Mouse (Mus musculus) stomach, postnatal 0 days (tissue): Measurements from ENCODE around the gene Gpr141. TPM values are rescaled to one million over a fixed set of nuclear protein-coding genes. Genes with fewer than 3 reads are reported as not detected.

ENCODE experiments used
- ATAC-seq: fragments of 200-750 bp; cut with Nextera tagmentation; 2 replicates; pipeline ENCODE4 v1.8.0; 2017; ENCODE audit not compliant: low FRiP score, low TSS enrichment
- DNase-seq: peaks from one replicate; pipeline ENCODE4 v3.0.0-alpha.2; 2016; ENCODE audit warnings: low spot score
- H3K27ac ChIP-seq: fragments of 300-500 bp; sonication (generic); replicated peaks from 2 replicates; pipeline ENCODE4 v1.5.1; 2014; ENCODE audit warnings: mild to moderate bottlenecking, control low read depth
- H3K27me3 ChIP-seq: fragments of 300-500 bp; sonication (generic); 2 replicates; pipeline ENCODE4 v1.6.1; 2014; ENCODE audit warnings: low read length; ENCODE audit not compliant: control insufficient read depth, insufficient read depth
- H3K36me3 ChIP-seq: fragments of 300-500 bp; sonication (generic); 2 replicates; pipeline ENCODE4 v1.6.1; 2014; ENCODE audit warnings: low read length, mixed read lengths; ENCODE audit not compliant: control insufficient read depth, insufficient read depth
- H3K4me1 ChIP-seq: fragments of 300-500 bp; sonication (generic); replicated peaks from 2 replicates; pipeline ENCODE4 v1.6.1; 2014; ENCODE audit warnings: antibody characterized with exemption; ENCODE audit not compliant: control insufficient read depth, insufficient read depth
- H3K4me2 ChIP-seq: fragments of 300-500 bp; sonication (generic); replicated peaks from 2 replicates; pipeline ENCODE4 v1.6.1; 2014; ENCODE audit warnings: low read depth, mild to moderate bottlenecking, control low read depth, moderate library complexity
- H3K4me3 ChIP-seq: fragments of 300-500 bp; sonication (generic); 2 replicates; pipeline ENCODE4 v1.5.1; 2014; ENCODE audit warnings: low read depth, low read length, control low read depth
- H3K9ac ChIP-seq: fragments of 300-500 bp; sonication (generic); 2 replicates; pipeline ENCODE4 v1.6.1; 2014; ENCODE audit warnings: mild to moderate bottlenecking, low read length, control low read depth, mixed read lengths
- H3K9me3 ChIP-seq: fragments of 300-500 bp; sonication (generic); 2 replicates; pipeline ENCODE4 v1.6.1; 2016; ENCODE audit warnings: low read length; ENCODE audit not compliant: control insufficient read depth
- CTCF ChIP-seq: IDR thresholded peaks from 2 replicates; pipeline ENCODE4 v1.5.1; 2016; ENCODE audit warnings: antibody characterized with exemption, low read depth, mild to moderate bottlenecking, moderate library complexity
- EP300 ChIP-seq: optimal IDR thresholded peaks from 2 replicates; pipeline ENCODE3; 2016; ENCODE audit warnings: antibody characterized with exemption
- WGBS: fragments of 180-500 bp; shearing (Covaris S2); extraction: QIAGEN DNeasy Blood & Tissue Kit; methylation state at CpG from one replicate; pipeline ENCODE4 v1.1.7; 2014; 5-methylcytosine and 5-hydroxymethylcytosine counted together
- polyA plus RNA-seq: library from polyadenylated mRNA; unstranded; fragments of >200 nt; fragmentation: Nextera tagmentation; extraction: Ambion mirVana; gene quantifications from 2 replicates; pipeline ENCODE4 v1.2.1, GENCODE M21; 2015

The Gpr141 gene
- polyA plus RNA-seq, 1 experiment from 2014 or later = 0.17 TPM

DNA sequence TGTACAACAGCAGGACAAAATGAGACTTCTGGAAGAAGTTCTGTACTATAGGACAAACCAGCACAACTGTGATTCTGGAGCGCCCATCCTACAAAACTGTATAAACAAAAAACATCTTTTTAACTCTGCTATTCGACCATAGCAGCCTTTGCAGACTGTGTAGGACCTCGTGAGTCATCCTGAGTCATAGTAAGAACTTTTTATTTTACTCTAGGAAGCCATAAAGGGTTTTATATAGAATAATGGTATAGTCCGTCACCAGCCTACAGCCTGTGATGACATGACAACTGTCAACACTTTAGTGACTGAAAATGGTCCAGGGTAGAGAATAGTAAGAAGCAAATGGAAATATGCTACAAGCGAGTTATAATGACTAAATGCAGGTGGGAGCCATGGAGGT lies 17.6 kb upstream of the Gpr141 start:
- no peaks in the 10 kb centered on the region for H3K9me3 ChIP-seq
- no peaks in the 10 kb centered on the region for H3K4me1 ChIP-seq
- no peaks in the 10 kb centered on the region for H3K36me3 ChIP-seq
- no peak for TF ChIP-seq CTCF
- TF ChIP-seq EP300 = no peak
- WGBS = 57% methylated on average over 5 of the region's 5 CpGs
- H3K27ac ChIP-seq = no peak overlapping the region
- H3K9ac ChIP-seq = no peak overlapping the region
- DNase-seq = no peak
- ATAC-seq = no peak
- H3K4me2 ChIP-seq = no peak overlapping the region
- no peaks in the 10 kb centered on the region for H3K27me3 ChIP-seq
- H3K4me3 ChIP-seq = no peak overlapping the region

DNA sequence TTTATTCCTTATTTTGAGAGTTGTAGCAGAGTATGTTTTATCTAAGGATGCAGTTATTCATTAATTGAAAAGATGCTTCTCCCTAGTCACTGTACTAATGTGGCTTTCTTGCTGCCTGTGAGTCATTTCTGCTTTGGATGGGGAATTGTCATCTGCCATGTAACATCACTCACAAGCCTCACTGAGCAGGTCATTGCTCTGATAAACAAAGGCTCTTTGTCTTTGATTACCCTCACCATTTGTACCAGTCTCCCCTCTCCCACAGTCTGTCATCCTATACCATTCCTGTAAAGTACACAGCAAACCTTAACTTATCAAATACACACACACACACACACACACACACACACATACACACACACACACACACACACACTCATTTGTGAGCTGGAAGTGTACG lies 16.1 kb upstream of the Gpr141 start:
- Histone ChIP-seq H3K9me3 (no peaks in the 10 kb centered on the region), H3K27me3 (no peaks in the 10 kb centered on the region), H3K4me3 (no peak overlapping the region), H3K36me3 (no peaks in the 10 kb centered on the region), H3K9ac (no peak overlapping the region), H3K4me2 (no peak overlapping the region), H3K27ac (no peak overlapping the region), H3K4me1 (no peaks in the 10 kb centered on the region)
- WGBS = 32% methylated on average over 1 of the region's 1 CpGs
- no peak for TF ChIP-seq EP300
- TF ChIP-seq CTCF = no peak
- DNase-seq = peak; percentile 19
- ATAC-seq = no peak

DNA sequence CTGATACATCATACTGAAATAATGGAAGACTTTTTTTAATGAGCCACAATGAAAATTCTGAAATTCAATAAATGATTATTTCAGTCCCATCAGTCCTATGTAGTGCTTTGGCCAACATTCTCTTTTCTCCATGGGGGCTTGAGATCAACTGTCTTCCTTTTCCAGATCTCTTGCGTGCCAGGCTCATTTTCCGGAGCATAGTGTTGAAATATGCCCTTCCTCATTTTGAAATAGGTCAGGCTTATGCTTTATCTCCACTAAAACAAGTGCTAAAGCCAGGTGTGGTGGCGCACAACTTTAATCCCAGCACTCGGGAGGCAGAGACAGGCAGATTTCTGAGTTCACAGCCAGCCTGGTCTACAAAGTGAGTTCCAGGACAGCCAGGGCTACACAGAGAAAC lies 6.5 kb upstream of the Gpr141 start:
- no peak overlapping the region for H3K27ac ChIP-seq
- H3K4me3 ChIP-seq = no peak overlapping the region
- no peak overlapping the region for H3K4me2 ChIP-seq
- H3K27me3 ChIP-seq = no peaks in the 10 kb centered on the region
- TF ChIP-seq CTCF = no peak
- no peak for TF ChIP-seq EP300
- DNase-seq (no peak), ATAC-seq (no peak)
- H3K36me3 ChIP-seq = no peaks in the 10 kb centered on the region
- WGBS = 94% methylated on average over 4 of the region's 4 CpGs
- H3K9me3 ChIP-seq = no peaks in the 10 kb centered on the region
- H3K4me1 ChIP-seq = no peaks in the 10 kb centered on the region
- no peak overlapping the region for H3K9ac ChIP-seq

DNA sequence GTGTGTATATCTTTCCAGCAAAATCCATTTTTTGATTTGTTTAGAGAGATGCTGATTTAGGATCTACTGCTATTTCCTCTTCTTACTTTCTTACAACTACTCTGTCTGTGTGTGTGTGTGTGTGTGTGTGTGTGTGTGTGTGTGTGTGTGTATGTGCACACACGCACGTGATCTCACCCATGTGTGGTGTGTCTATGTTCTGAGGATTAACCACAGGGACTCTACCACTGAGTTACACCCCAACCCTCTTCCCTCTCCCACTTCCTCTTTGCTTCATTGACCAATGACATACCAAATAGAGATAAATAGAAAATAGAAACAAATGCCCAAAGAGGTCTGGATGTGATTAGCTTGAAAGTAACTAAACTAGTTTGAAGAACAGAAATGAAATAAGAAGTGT lies 4.0 kb upstream of the Gpr141 start:
- Histone ChIP-seq H3K4me1 (no peaks in the 10 kb centered on the region), H3K9me3 (no peaks in the 10 kb centered on the region), H3K9ac (no peak overlapping the region), H3K4me2 (no peak overlapping the region), H3K27ac (no peak overlapping the region), H3K27me3 (no peaks in the 10 kb centered on the region), H3K36me3 (no peaks in the 10 kb centered on the region), H3K4me3 (no peak overlapping the region)
- TF ChIP-seq EP300 (no peak), CTCF (no peak)
- 75% methylated on average over 2 of the region's 2 CpGs for WGBS
- ATAC-seq = no peak
- no peak for DNase-seq

DNA sequence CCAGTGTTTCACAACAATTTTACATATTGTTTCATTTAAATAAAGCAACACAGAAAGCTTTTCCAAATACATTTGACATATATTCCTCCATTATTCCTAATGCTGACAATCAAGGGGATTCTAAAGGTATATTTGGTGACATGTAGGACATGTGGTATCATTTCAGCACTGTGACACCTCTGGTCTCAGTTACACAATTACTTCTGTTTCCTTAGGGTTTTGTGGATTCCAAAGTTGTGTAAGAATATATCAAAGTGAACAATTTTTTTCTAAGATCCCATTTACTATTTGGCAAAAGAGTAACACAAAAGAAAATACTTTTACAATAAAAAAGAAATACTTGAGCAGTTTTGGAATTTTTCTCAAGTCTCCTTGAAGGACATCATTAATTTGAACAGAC lies 2.4 kb downstream of the Gpr141 start:
- H3K27ac ChIP-seq = no peak overlapping the region
- ATAC-seq (no peak), DNase-seq (no peak)
- H3K4me3 ChIP-seq = no peak overlapping the region
- TF ChIP-seq EP300 (no peak), CTCF (no peak)
- no peaks in the 10 kb centered on the region for H3K9me3 ChIP-seq
- H3K4me2 ChIP-seq = no peak overlapping the region
- H3K36me3 ChIP-seq = no peaks in the 10 kb centered on the region
- H3K9ac ChIP-seq = no peak overlapping the region
- no peaks in the 10 kb centered on the region for H3K27me3 ChIP-seq
- H3K4me1 ChIP-seq = no peaks in the 10 kb centered on the region

DNA sequence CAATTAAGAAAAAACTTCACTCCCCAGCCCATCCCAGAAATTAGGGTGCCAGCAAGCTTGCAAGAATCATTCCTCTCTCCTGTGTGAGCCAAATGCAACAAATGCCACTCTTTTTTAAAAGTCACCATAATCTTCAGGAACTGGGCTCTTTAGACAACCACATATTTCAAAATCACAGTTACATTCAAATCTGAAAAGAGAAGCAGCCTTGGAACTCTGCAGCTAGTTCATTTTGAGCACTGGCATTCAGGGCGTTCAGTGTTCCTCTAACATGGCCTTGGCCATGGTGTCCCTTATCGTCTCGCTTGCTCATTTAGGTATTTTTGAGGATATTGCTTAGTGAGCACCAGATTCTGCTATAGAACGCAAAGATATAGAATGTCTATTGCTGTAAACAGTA lies 4.1 kb downstream of the Gpr141 start:
- no peak overlapping the region for H3K27ac ChIP-seq
- H3K4me1 ChIP-seq = no peaks in the 10 kb centered on the region
- no peaks in the 10 kb centered on the region for H3K9me3 ChIP-seq
- H3K27me3 ChIP-seq = no peaks in the 10 kb centered on the region
- no peak overlapping the region for H3K4me3 ChIP-seq
- WGBS = 88% methylated on average over 4 of the region's 4 CpGs
- H3K36me3 ChIP-seq = no peaks in the 10 kb centered on the region
- H3K9ac ChIP-seq = no peak overlapping the region
- no peak for TF ChIP-seq CTCF
- no peak for TF ChIP-seq EP300
- H3K4me2 ChIP-seq = no peak overlapping the region
- DNase-seq = no peak
- no peak for ATAC-seq
